Mouse (Mus musculus) limb, embryonic 13.5 days (tissue): ENCODE measurements around the gene Ctla4. TPM values are rescaled to one million over a fixed set of nuclear protein-coding genes. Genes with fewer than 3 reads are reported as not detected.

Source experiments
- ATAC-seq: fragments of 200-750 bp; cut with Nextera tagmentation; 2 replicates; pipeline ENCODE4 v1.8.0; 2017; ENCODE audit warnings: low read depth, moderate number of reproducible peaks, moderate TSS enrichment; ENCODE audit not compliant: low FRiP score
- H3K27ac ChIP-seq: fragments of 300-500 bp; sonication (generic); 2 replicates; pipeline ENCODE4 v1.5.1; 2015; ENCODE audit warnings: inconsistent platforms, mild to moderate bottlenecking, moderate library complexity
- H3K27me3 ChIP-seq: fragments of 300-500 bp; sonication (generic); 2 replicates; pipeline ENCODE4 v1.6.1; 2015; ENCODE audit warnings: mild to moderate bottlenecking, inconsistent platforms
- H3K36me3 ChIP-seq: fragments of 300-500 bp; sonication (generic); 2 replicates; pipeline ENCODE4 v1.6.1; 2015; ENCODE audit warnings: inconsistent platforms, mild to moderate bottlenecking, moderate library complexity
- H3K4me1 ChIP-seq: fragments of 300-500 bp; sonication (generic); 2 replicates; pipeline ENCODE4 v1.6.1; 2015; ENCODE audit warnings: inconsistent platforms
- H3K4me2 ChIP-seq: fragments of 300-500 bp; sonication (generic); replicated peaks from 2 replicates; pipeline ENCODE4 v1.6.1; 2015; ENCODE audit warnings: inconsistent platforms, mild to moderate bottlenecking, moderate library complexity
- H3K4me3 ChIP-seq: fragments of 300-500 bp; sonication (generic); 2 replicates; pipeline ENCODE4 v1.5.1; 2015; ENCODE audit warnings: moderate library complexity, mild to moderate bottlenecking, inconsistent platforms
- H3K9ac ChIP-seq: fragments of 300-500 bp; sonication (generic); 2 replicates; pipeline ENCODE4 v1.6.1; 2015; ENCODE audit warnings: mild to moderate bottlenecking, inconsistent platforms
- H3K9me3 ChIP-seq: fragments of 300-500 bp; sonication (generic); 2 replicates; pipeline ENCODE4 v1.6.1; 2016; ENCODE audit warnings: inconsistent platforms
- WGBS: fragments of 180-500 bp; shearing (Covaris S2); methylation state at CpG from one replicate; pipeline ENCODE4 v1.1.7; 2015; 5-methylcytosine and 5-hydroxymethylcytosine counted together
- polyA plus RNA-seq: library from polyadenylated mRNA; unstranded; fragments of >200 nt; fragmentation: Nextera tagmentation; extraction: Ambion mirVana; gene quantifications from 2 replicates; pipeline ENCODE4 v1.2.1, GENCODE M21; 2015

Ctla4 gene
- polyA plus RNA-seq, 1 experiment from 2014 or later = 0.09 TPM

GRCm38 (mm10) chr1:60907466-60907865, 20.7 kb downstream of the Ctla4 start:
- no peaks in the 10 kb centered on the region for H3K27me3 ChIP-seq
- no peak overlapping the region for H3K9ac ChIP-seq
- WGBS = 88% methylated on average over 3 of the region's 3 CpGs
- H3K27ac ChIP-seq = no peak overlapping the region
- H3K9me3 ChIP-seq = no peaks in the 10 kb centered on the region
- no peaks in the 10 kb centered on the region for H3K4me1 ChIP-seq
- no peaks in the 10 kb centered on the region for H3K36me3 ChIP-seq
- ATAC-seq = no peak
- no peak overlapping the region for H3K4me3 ChIP-seq
- H3K4me2 ChIP-seq = no peak overlapping the region

GRCm38 (mm10) chr1:60908751-60909161, 22.0 kb downstream of the Ctla4 start:
- H3K36me3 ChIP-seq = no peaks in the 10 kb centered on the region
- no peak overlapping the region for H3K4me3 ChIP-seq
- no peaks in the 10 kb centered on the region for H3K27me3 ChIP-seq
- H3K9ac ChIP-seq = no peak overlapping the region
- no peak for ATAC-seq
- no peaks in the 10 kb centered on the region for H3K9me3 ChIP-seq
- whole genome bisulfite sequencing = 44% methylated on average over 9 of the region's 9 CpGs
- H3K4me2 ChIP-seq = no peak overlapping the region
- no peaks in the 10 kb centered on the region for H3K4me1 ChIP-seq
- H3K27ac ChIP-seq = no peak overlapping the region

- no peak for ATAC-seq
- H3K4me3 ChIP-seq = no peak overlapping the region
- H3K27ac ChIP-seq = no peak overlapping the region
- no peaks in the 10 kb centered on the region for H3K9me3 ChIP-seq
- no peaks in the 10 kb centered on the region for H3K4me1 ChIP-seq
- no peaks in the 10 kb centered on the region for H3K27me3 ChIP-seq
- no peak overlapping the region for H3K4me2 ChIP-seq
- H3K36me3 ChIP-seq = no peaks in the 10 kb centered on the region
- no peak overlapping the region for H3K9ac ChIP-seq
- 76% methylated on average over 1 of the region's 1 CpGs for WGBS
Measured at GRCm38 (mm10) chr1:60909746-60910145, 22.9 kb downstream of the Ctla4 start.

GRCm38 (mm10) chr1:60910796-60911195, 24.0 kb downstream of the Ctla4 start:
- Histone ChIP-seq H3K27me3 (no peaks in the 10 kb centered on the region), H3K36me3 (no peaks in the 10 kb centered on the region), H3K4me2 (no peak overlapping the region), H3K27ac (no peak overlapping the region), H3K4me3 (no peak overlapping the region), H3K4me1 (peaks cover under 1% of the 10 kb centered on the region; the same call in 1 of the 2 replicates), H3K9ac (no peak overlapping the region), H3K9me3 (no peaks in the 10 kb centered on the region)
- 55% methylated on average over 1 of the region's 1 CpGs for WGBS
- no peak for ATAC-seq

GRCm38 (mm10) chr1:60911631-60912030, 24.8 kb downstream of the Ctla4 start:
- ATAC-seq = no peak
- no peak overlapping the region for H3K27ac ChIP-seq
- H3K27me3 ChIP-seq = no peaks in the 10 kb centered on the region
- no peak overlapping the region for H3K4me2 ChIP-seq
- H3K4me3 ChIP-seq = no peak overlapping the region
- WGBS = 84% methylated on average over 3 of the region's 3 CpGs
- peaks cover 9% of the 10 kb centered on the region; the same call in 1 of the 2 replicates for H3K4me1 ChIP-seq
- H3K9ac ChIP-seq = no peak overlapping the region
- no peaks in the 10 kb centered on the region for H3K9me3 ChIP-seq
- no peaks in the 10 kb centered on the region for H3K36me3 ChIP-seq

- WGBS = 81% methylated on average over 4 of the region's 4 CpGs
- Histone ChIP-seq H3K27ac (no peak overlapping the region), H3K27me3 (no peaks in the 10 kb centered on the region), H3K9ac (no peak overlapping the region), H3K9me3 (no peaks in the 10 kb centered on the region), H3K4me3 (no peak overlapping the region), H3K4me2 (no peak overlapping the region), H3K4me1 (peaks cover 14% of the 10 kb centered on the region; the same call in 1 of the 2 replicates), H3K36me3 (no peaks in the 10 kb centered on the region)
- ATAC-seq = no peak
Measured at GRCm38 (mm10) chr1:60913305-60913704, 26.5 kb downstream of the Ctla4 start.

GRCm38 (mm10) chr1:60916281-60916781, 29.5 kb downstream of the Ctla4 start:
- Histone ChIP-seq H3K9me3 (no peaks in the 10 kb centered on the region), H3K4me1 (peaks cover 14% of the 10 kb centered on the region; the same call in 1 of the 2 replicates), H3K4me3 (no peak overlapping the region), H3K27me3 (no peaks in the 10 kb centered on the region), H3K27ac (no peak overlapping the region), H3K9ac (no peak overlapping the region), H3K4me2 (no peak overlapping the region), H3K36me3 (no peaks in the 10 kb centered on the region)
- WGBS = 52% methylated on average over 10 of the region's 10 CpGs
- ATAC-seq = no peak

GRCm38 (mm10) chr1:60920493-60921355, 33.9 kb downstream of the Ctla4 start:
- no peak; the same call in 1 of the 2 replicates for ATAC-seq
- Histone ChIP-seq H3K27me3 (no peaks in the 10 kb centered on the region), H3K36me3 (no peaks in the 10 kb centered on the region)

GRCm38 (mm10) chr1:60929036-60929435, 42.2 kb downstream of the Ctla4 start:
- 92% methylated on average over 3 of the region's 3 CpGs for WGBS
- Histone ChIP-seq H3K27me3 (no peaks in the 10 kb centered on the region), H3K36me3 (no peaks in the 10 kb centered on the region), H3K4me2 (no peak overlapping the region), H3K9me3 (no peaks in the 10 kb centered on the region), H3K27ac (no peak overlapping the region), H3K9ac (no peak overlapping the region), H3K4me3 (no peak overlapping the region), H3K4me1 (peaks cover 9% of the 10 kb centered on the region)
- ATAC-seq = no peak

More at GRCm38 (mm10) chr1:60920493-60921355, 33.9 kb downstream of the Ctla4 start:
- Histone ChIP-seq H3K9me3 (no peaks in the 10 kb centered on the region), H3K4me1 (peaks cover 14% of the 10 kb centered on the region; the same call in 1 of the 2 replicates), H3K4me2 (no peak overlapping the region), H3K4me3 (no peak overlapping the region), H3K27ac (no peak overlapping the region), H3K9ac (no peak overlapping the region)
- whole genome bisulfite sequencing = 80% methylated on average over 24 of the region's 24 CpGs

- H3K4me1 ChIP-seq = peaks cover 9% of the 10 kb centered on the region
- H3K9me3 ChIP-seq = no peaks in the 10 kb centered on the region
- no peak overlapping the region for H3K27ac ChIP-seq
- H3K36me3 ChIP-seq = no peaks in the 10 kb centered on the region
- no peak overlapping the region for H3K4me2 ChIP-seq
- H3K9ac ChIP-seq = no peak overlapping the region
- no peak overlapping the region for H3K4me3 ChIP-seq
- no peak for ATAC-seq
- no peaks in the 10 kb centered on the region for H3K27me3 ChIP-seq
- 80% methylated on average over 7 of the region's 7 CpGs for WGBS
Measured at GRCm38 (mm10) chr1:60930397-60930796, 43.6 kb downstream of the Ctla4 start.

- peak; percentile 64; the same call in 1 of the 2 replicates for ATAC-seq
- Histone ChIP-seq H3K36me3 (no peaks in the 10 kb centered on the region), H3K27me3 (peaks cover 9% of the 10 kb centered on the region; the same call in 1 of the 2 replicates), H3K4me2 (no peak overlapping the region), H3K4me3 (no peak overlapping the region), H3K27ac (no peak overlapping the region), H3K4me1 (peaks cover 14% of the 10 kb centered on the region; the same call in 1 of the 2 replicates), H3K9me3 (no peaks in the 10 kb centered on the region), H3K9ac (no peak overlapping the region)
- WGBS = 30% methylated on average over 8 of the region's 8 CpGs
Measured at GRCm38 (mm10) chr1:60935968-60936581, 49.3 kb downstream of the Ctla4 start.
